9 mouse cellular contexts compared by ENCODE assay signal in genomic region chr16:87774398-87774797, GRCm38 (mm10).
DNase-seq lines count a peak whose midpoint lies in the region; ATAC-seq and TF ChIP-seq lines count a peak whose summit lies in the region.
"Had no signal": no experiment of that assay in that cellular context is flagged by ENCODE, and none has a peak within 500 bp of the region (broad histone marks: within the 10 kb centered on the region; RNA-seq: fewer than 3 reads in every experiment).

No protein-coding gene starts in this region.

- 0 out of 2 replicates have a peak, but pooled peaks cover 2% of the 10 kb centered on the region for H3K27me3 ChIP-seq in liver, adult 2 months (ENCODE audit: control insufficient read depth, insufficient read depth, low read length)
- H3K27me3 ChIP-seq in liver, embryonic 11.5 days (replicated peaks; ENCODE audit: control insufficient read depth, insufficient read depth, low read length), result no peaks in the 10 kb centered on the region

- H3K9me3 ChIP-seq in liver, embryonic 11.5 days (ENCODE audit: control insufficient read depth, low read length), result no peaks in the 10 kb centered on the region

- no peaks in the 10 kb centered on the region for H3K79me2 ChIP-seq in liver, adult 2 months (ENCODE audit: control insufficient read depth, insufficient read depth, low read length)

- peak; percentile 82 for TF ChIP-seq CTCF in liver, adult 2 months (IDR thresholded peaks at IDR 0.05; ENCODE audit: low read depth, low read length)

- no peak for TF ChIP-seq POLR2A in liver, adult 2 months (IDR thresholded peaks at IDR 0.05; ENCODE audit: extremely low read depth, insufficient read depth, low read length)

- no peak for ATAC-seq in liver, embryonic 11.5 days (replicated peaks; ENCODE audit: low FRiP score)
- no peak for ATAC-seq in cerebellum, adult (ENCODE audit: insufficient number of reproducible peaks, low FRiP score, low TSS enrichment)

- no peak overlapping the region for H3K9ac ChIP-seq in liver, adult 2 months (ENCODE audit: low read depth, low read length)
- no peak overlapping the region for H3K9ac ChIP-seq in liver, embryonic 11.5 days (ENCODE audit: low read depth, low read length)

- no peak overlapping the region for H3K4me2 ChIP-seq in liver, embryonic 11.5 days

- no peak overlapping the region for H3K4me3 ChIP-seq in liver, adult 2 months (ENCODE audit: insufficient read depth, low read depth, low read length)
- no peak overlapping the region for H3K4me3 ChIP-seq in liver, embryonic 11.5 days (ENCODE audit: low read depth, low read length)

- peak; percentile 54 to 55 for DNase-seq in cerebellum, postnatal 10 days
- DNase-seq in cerebellum, adult 18-20 months, result no peak
- peak; percentile 34 for DNase-seq in liver, adult 2 months (ENCODE audit: extremely low read depth, low read depth, low spot score)
- DNase-seq in liver, embryonic 11.5 days (ENCODE audit: low spot score), result no peak
- DNase-seq in kidney, postnatal 10 days, result peak; percentile 41
- peak; percentile 53 for DNase-seq in thymus, postnatal 25 days
- DNase-seq in cerebellum, postnatal 4 days (ENCODE audit: low spot score in 2 of 2), result no peak
- DNase-seq: gastrocnemius, postnatal 14 days had no signal

- H3K27ac ChIP-seq in liver, adult 2 months (replicated peaks; ENCODE audit: insufficient read depth, low read depth, low read length), result no peak overlapping the region
- no peak overlapping the region for H3K27ac ChIP-seq in liver, embryonic 11.5 days (ENCODE audit: low read depth, low read length)

- no peaks in the 10 kb centered on the region for H3K4me1 ChIP-seq in liver, adult 2 months (ENCODE audit: control insufficient read depth, insufficient read depth, low read length)
- H3K4me1 ChIP-seq in liver, embryonic 11.5 days (replicated peaks; ENCODE audit: control insufficient read depth, insufficient read depth, low read length), result no peaks in the 10 kb centered on the region

- WGBS in liver, adult 2 months, result 40% methylated on average over 3 of the region's 3 CpGs
- WGBS in liver, embryonic 11.5 days, result 47% methylated on average over 3 of the region's 3 CpGs

- no peaks in the 10 kb centered on the region for H3K36me3 ChIP-seq in liver, adult 2 months (ENCODE audit: control insufficient read depth, insufficient read depth, low read length)
- H3K36me3 ChIP-seq in liver, embryonic 11.5 days (ENCODE audit: control insufficient read depth, insufficient read depth, low read length), result no peaks in the 10 kb centered on the region

Comparison
In these comparisons a context has a peak if more than half of its experiments do, and no peak if none do; other contexts are left out.
1. DNase-seq: peak in cerebellum, postnatal 10 days (2 of 2), liver, adult 2 months (single experiment), kidney, postnatal 10 days (single experiment) and thymus, postnatal 25 days (single experiment); none in cerebellum, adult 18-20 months (0 of 2), liver, embryonic 11.5 days (single experiment) and cerebellum, postnatal 4 days (0 of 2).